Mouse (Mus musculus) MEL (cell line): ENCODE data around the gene Olfr229.

ENCODE experiments used
- CHD1 ChIP-seq: IDR thresholded peaks from 2 replicates; pipeline ENCODE4 v1.6.1; 2012; ENCODE audit warnings: low read depth, mild to moderate bottlenecking, inconsistent platforms, low read length, improper control_type of control experiment
- CTCF ChIP-seq, 3 experiments: IDR thresholded peaks in 2 of 3; conservative IDR thresholded peaks in 1 of 3; 2 replicates each; pipeline ENCODE4 v1.5.1; 2011 to 2012; ENCODE audit warnings: low read length in 3 of 3, low read depth in 2 of 3, mild to moderate bottlenecking in 2 of 3, improper control_type of control experiment in 1 of 3, inconsistent platforms in 1 of 3, mixed read lengths in 1 of 3, moderate library complexity in 1 of 3; ENCODE audit not compliant: control insufficient read depth in 1 of 3, insufficient read depth in 1 of 3, poor library complexity in 1 of 3, severe bottlenecking in 1 of 3
- MEF2A ChIP-seq: IDR thresholded peaks from 2 replicates; pipeline ENCODE4 v1.6.1; 2014; ENCODE audit warnings: low read depth, mild to moderate bottlenecking, inconsistent platforms, low read length, improper control_type of control experiment; ENCODE audit not compliant: poor library complexity, insufficient replicate concordance, severe bottlenecking; ENCODE audit errors: extremely low read depth
- MYB ChIP-seq: IDR thresholded peaks from 2 replicates; pipeline ENCODE4 v1.6.1; 2011; ENCODE audit warnings: mild to moderate bottlenecking, low read depth, low read length, improper control_type of control experiment
- POLR2A ChIP-seq, 2 experiments: IDR thresholded peaks; 2 replicates each; pipeline ENCODE4 v1.6.1; 2011 to 2012; ENCODE audit warnings: low read length in 2 of 2, mild to moderate bottlenecking in 2 of 2, control low read depth in 1 of 2, improper control_type of control experiment in 1 of 2, low read depth in 1 of 2, moderate library complexity in 1 of 2; ENCODE audit not compliant: control insufficient read depth in 1 of 2, insufficient read depth in 1 of 2, poor library complexity in 1 of 2
- ZNF384 ChIP-seq: IDR thresholded peaks from 2 replicates; pipeline ENCODE4 v1.6.1; 2012; ENCODE audit warnings: low read depth, mild to moderate bottlenecking, inconsistent platforms, low read length, improper control_type of control experiment

DNA sequence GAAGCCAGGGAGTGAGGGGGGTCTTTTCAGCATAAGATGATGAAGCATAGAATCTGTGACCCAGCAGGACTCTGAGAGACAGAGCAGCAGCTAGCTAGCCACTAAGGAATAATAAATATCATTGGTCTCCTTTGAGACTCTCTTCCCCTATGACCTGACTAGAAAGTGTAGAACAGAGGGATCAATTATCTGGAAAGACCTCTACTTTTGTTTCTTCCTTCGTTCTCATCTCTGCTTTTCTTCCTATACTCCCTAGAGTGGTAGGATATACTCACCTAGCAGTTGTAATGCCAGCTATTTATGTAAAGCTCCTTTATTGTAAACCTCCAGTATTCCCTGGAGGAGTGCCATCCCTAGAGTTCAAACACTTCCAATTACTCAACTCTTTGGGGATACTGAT lies 44.8 kb downstream of the Olfr229 start, which contains the start of gene Olfr975:
- TF ChIP-seq POLR2A (IDR thresholded peaks at IDR 0.05; ENCODE audit: control insufficient read depth in 1 of 2, insufficient read depth in 1 of 2, low read depth in 1 of 2, low read length in 2 of 2, poor library complexity in 1 of 2) (no peak), MYB (no peak), CTCF (IDR thresholded peaks at IDR 0.05 in 2 of 3, conservative IDR thresholded peaks at IDR 0.05 in 1 of 3; ENCODE audit: control insufficient read depth in 1 of 3, insufficient read depth in 1 of 3, low read depth in 2 of 3, low read length in 3 of 3, poor library complexity in 1 of 3, severe bottlenecking in 1 of 3) (no peak), MEF2A (no peak), CHD1 (no peak), ZNF384 (no peak)
